Mouse (Mus musculus) megakaryocyte progenitor cell, adult 5-6 weeks (primary cell): ENCODE measurements around the gene Olfr1360. TPM values are rescaled to one million over a fixed set of nuclear protein-coding genes. Genes with fewer than 3 reads are reported as not detected.
"Not testable (repeated sequence)": the region's sequence is repeated elsewhere in the genome, so short reads cannot be mapped to it uniquely, and the experiment has no call there.

Experiments used
- ATAC-seq: replicated peaks from 2 replicates; pipeline ENCODE4 v1.8.0; 2016; ENCODE audit warnings: mild to moderate bottlenecking, moderate TSS enrichment, inconsistent platforms; ENCODE audit not compliant: poor library complexity
- total RNA-seq, 2 experiments: library from RNA; stranded (forward) in 1 of 2; stranded (reverse) in 1 of 2; fragments of 157-497, 149-512 nt in 1 of 2; fragments of 200-1000 nt in 1 of 2; gene quantifications; 2 replicates each; pipeline versions ENCODE4 v1.2.3 to v1.2.4; 2015 to 2017

Olfr1360 gene
- total RNA-seq (2015): not detected in 2 replicates
- total RNA-seq (2017): not detected in 2 replicates

DNA sequence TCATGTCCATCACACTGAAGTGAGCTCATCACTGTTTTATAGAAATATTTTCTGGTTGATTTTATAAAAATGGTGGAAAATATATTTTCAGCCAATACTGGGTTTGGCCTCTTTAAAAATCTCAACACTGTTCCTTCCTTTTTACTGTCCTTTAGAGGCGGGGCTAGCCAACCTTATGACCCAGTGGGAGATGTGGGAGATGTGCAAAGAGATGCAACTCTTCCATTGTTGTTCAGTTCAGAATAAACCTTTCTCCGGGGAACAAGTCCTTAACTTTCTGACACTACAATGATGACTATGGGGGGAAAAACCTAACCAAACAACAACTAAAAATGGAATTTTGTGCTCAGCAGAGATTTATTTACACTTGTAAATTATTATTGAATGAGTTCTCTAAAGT lies at the start of gene Olfr1360:
Gene Olfr1360 (minus strand): TSS at position 101 of the 400 bp plus-strand sequence.
- ATAC-seq: no peak

DNA sequence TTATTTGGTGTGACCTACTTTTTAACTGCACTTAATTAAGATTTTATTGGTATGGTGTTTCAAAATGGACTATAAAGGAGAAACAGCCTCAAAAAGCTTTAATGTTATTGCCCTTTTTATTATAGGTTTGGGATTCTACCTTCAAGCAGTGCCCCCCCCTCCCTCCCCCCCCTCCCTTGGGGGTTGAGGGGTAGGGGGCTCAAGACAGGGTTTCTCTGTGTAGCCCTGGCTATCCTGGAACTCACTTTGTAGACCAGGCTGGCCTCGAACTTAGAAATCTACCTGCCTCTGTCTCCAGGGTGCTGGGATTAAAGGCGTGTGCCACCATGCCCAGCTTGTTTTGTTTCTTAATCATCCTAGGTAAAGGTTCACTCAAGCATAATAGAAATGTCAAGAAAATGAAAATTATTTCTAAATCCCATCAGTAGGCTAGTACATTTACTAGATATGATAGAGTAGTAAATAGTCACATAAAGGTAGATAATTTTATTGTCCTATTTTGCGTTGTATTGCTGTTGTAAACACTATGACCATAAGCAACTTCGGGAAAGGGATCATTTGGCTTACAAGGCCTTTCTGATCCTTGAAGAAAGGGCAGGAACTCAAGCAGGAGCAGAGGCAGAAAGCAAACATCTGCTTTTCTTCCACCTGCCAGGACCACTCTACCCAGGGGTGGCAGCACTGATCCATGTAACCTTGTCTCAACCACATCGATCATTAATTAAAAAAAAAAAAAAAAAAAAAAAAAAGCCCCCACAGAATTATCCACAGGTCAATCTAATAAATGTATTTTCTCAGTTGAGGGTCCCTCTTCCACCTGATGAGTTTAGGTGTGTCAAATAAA lies 46.0 kb upstream of the Olfr1360 start:
- no peak for ATAC-seq

DNA sequence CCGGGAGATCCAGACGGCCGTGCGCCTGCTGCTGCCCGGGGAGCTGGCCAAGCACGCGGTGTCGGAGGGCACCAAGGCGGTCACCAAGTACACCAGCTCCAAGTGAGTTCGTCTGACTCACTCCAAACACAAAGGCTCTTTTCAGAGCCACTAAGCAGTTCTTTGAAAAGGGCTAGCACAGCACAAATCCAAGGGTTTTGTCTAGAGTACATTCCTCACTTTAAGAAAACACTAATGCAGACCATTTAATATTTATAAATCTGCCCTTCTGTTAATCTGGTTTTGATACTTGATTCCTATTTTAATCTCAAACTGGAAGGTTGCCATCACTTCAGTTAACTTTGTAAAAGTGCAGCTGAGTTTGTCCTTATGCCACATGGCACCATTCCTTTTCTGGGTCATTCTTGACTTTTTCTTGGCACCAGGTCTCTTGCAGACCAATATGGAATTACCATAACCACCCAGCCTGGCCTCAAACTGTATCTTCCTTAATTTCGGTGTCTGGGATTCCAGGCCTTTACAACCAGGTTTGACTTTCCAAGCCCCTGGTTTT lies 45.2 kb upstream of the Olfr1360 start:
- peak; percentile 26; the same call in 1 of the 2 replicates for ATAC-seq

DNA sequence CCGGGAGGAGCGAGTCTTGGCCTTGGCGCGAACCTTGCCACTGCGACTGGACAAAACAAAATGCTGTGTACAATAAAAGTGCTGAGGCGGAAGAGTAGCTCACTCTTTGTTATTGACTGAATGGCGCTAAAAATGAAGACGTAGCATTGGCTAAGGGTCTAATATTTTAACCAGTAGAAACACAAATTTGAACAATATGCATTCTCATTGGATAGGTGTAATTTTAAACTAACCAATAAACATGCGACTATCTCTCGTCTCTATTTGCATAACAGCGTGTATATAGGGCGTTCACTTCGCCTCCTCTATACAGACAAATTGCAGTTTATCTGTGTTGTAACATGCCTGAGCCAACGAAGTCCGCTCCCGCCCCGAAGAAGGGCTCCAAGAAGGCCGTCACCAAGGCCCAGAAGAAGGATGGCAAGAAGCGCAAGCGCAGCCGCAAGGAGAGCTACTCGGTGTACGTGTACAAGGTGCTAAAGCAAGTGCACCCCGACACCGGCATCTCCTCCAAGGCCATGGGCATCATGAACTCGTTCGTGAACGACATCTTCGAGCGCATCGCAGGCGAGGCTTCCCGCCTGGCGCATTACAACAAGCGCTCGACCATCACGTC lies 44.7 kb upstream of the Olfr1360 start, which contains the start of gene Hist1h2bm:
Gene Hist1h2bm (plus strand): TSS at position 288 of the 616 bp plus-strand sequence.
- ATAC-seq: peak; percentile 87

DNA sequence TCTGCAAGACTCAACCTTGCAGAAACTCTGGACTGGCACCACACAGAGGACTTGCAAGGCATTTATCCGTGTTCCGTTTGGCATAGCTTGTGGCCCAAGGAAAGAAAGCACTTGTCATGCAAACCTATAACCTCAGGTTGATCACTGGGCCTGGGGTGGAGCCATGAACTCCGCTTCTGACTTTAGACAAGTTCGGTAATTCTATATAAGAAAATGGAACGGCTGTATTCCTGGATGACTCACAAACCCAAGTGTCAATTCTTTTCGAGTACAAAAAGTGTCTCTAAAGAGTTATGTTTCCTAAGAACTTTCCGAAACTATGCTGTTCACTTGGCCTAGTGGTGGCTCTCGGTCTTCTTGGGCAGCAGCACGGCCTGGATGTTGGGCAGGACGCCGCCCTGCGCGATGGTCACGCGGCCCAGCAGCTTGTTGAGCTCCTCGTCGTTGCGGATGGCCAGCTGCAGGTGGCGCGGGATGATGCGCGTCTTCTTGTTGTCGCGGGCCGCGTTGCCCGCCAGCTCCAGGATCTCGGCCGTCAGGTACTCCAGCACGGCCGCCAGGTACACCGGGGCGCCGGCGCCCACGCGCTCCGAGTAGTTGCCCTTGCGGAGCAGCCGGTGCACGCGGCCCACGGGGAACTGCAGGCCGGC lies 44.0 kb upstream of the Olfr1360 start:
- ATAC-seq: not testable (repeated sequence)

DNA sequence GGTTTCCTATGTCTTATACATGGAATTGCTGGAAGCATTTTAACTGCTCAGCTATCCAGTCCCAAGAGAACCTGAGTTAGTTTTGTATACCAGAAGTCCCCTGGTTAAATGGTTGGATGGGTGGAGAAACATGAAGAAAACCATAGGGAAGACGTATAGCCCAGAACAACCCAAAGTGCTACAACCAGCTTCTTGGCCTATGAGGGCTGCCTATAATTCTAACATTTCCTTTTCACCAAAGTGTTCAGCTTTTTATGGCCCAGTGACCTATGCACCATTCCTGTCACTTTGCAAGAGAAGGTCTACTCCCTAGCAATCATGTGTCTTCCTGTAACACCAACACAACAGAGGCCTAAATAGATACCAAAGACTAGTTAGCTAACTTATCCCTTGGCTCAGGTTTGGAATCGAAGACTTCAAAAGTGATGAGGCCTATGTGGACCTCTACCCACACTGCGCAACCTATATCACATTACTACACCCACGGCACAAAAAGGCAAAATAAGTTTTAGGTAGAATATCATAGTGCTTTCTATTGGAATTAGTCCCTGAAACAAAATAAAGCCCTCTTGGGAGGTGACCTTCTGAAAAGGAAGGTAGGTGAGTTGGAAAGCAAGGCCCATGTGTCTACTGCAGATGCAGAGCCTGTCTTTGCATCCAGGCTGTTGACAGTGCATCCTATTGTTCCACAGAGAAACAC lies 41.3 kb upstream of the Olfr1360 start:
- ATAC-seq: no peak

DNA sequence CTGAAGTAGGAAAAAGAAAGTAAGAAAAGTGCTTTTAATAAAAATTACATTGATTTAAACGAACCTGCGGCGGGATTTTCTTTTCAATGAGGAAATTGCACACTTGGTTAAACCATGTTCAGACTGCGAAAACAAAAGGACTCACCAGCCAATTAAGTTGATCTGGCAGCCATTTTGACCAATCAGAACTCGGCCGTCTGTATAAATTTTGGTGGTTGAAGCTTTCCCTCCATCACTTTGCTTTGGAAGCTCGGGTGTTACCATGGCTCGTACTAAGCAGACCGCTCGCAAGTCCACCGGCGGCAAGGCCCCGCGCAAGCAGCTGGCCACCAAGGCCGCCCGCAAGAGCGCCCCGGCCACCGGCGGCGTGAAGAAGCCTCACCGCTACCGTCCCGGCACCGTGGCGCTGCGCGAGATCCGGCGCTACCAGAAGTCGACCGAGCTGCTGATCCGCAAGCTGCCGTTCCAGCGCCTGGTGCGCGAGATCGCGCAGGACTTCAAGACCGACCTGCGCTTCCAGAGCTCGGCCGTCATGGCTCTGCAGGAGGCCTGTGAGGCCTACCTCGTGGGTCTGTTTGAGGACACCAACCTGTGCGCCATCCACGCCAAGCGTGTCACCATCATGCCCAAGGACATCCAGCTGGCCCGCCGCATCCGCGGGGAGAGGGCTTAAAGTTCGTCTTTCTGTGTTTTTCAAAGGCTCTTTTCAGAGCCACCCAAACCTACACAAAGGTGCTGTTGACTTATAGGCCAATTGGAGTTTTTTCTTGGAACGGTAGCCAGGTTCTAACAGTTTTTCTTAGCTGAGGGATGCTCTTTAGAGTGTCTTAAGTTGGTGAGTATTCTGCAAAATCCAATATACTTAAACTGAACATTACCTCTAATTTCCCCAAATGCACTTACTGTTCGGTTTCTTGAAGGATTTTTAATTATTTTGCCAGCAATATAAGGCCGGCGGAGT lies 40.5 kb upstream of the Olfr1360 start, which contains the start of gene Hist1h3h:
Gene Hist1h3h (plus strand): TSS at position 263 of the 961 bp plus-strand sequence.
- peak; percentile 32 for ATAC-seq

DNA sequence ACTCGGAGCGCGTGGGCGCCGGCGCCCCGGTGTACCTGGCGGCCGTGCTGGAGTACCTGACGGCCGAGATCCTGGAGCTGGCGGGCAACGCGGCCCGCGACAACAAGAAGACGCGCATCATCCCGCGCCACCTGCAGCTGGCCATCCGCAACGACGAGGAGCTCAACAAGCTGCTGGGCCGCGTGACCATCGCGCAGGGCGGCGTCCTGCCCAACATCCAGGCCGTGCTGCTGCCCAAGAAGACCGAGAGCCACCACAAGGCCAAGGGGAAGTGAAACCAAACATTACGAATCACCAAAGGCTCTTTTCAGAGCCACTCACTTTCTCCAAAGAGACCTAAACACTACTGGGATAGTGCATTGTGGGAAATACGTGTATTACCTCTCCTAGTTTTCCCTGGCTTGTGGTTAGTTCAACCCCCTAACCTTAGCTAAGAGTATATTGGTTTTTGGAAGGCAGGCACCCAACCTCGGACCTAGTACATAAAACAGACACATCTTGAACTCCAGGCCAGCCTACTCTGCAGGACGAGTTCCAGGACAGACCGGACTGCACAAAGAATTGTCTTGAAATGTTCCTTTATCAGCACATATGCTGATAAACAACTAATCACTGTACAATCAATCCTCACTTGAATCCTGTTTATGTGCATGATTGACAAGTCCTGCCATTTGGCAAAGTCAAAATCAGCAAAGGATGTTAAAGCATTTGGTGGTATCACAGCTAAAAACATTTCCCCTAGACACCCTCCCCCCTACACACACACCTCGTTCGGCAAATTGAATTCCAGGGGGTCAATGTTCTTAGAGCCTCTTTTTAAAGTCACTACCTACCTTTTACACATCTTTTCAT lies 39.6 kb upstream of the Olfr1360 start:
- ATAC-seq: peak; percentile 28

DNA sequence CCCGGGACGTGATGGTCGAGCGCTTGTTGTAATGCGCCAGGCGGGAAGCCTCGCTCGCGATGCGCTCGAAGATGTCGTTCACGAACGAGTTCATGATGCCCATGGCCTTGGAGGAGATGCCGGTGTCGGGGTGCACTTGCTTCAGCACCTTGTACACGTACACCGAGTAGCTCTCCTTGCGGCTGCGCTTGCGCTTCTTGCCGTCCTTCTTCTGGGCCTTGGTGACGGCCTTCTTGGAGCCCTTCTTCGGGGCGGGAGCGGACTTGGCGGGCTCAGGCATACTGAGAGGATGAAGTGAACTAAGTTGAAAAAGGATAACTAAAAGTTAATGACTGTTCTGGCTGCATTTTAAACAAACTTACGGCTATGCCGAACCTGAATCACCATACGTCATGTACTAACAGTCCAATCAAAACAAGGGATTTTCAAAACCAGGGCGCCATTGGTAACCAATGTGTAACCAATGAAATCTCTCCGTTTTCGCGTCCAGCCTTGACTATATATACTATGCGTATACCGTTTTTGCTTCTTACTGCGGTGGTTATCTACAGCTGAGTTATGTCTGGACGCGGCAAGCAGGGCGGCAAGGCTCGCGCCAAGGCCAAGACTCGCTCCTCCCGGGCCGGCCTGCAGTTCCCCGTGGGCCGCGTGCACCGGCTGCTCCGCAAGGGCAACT lies 38.8 kb upstream of the Olfr1360 start, which contains the start of the genes Hist1h2bl and Hist1h2ai:
Gene Hist1h2bl (minus strand): TSS at position 280 of the 676 bp plus-strand sequence.
Gene Hist1h2ai (plus strand): TSS at position 559 of the 676 bp plus-strand sequence.
- ATAC-seq: peak; percentile 75

DNA sequence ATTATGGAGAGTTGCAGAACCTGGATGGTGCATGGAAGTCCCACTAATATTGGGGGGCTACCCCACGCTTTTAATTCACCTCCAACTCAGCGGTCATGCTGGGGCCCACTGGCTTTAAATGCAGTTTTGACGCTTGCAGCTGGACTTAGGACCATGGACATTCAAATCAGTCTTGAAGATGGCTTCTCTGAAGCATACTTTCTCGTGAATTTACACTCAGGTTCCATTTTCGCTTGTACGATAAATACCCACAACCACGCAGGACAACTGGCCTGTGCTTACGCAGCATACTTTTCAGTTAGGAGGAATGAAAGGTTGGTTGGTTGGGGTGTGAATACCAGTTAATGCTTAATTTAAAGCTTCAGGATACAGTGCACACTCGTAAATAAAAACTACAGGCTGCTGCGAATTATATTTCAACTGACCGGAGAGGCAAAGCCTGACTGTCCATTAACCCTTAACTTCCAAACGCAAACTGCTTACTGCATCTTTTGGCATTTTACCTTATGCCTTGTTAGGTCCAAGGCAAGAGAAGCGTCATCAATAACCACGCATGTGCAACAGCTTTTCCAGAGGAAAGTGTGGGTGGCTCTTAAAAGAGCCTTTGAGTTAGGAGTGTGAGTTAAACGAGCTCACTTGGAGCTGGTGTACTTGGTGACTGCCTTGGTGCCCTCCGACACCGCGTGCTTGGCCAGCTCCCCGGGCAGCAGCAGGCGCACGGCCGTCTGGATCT lies 38.1 kb upstream of the Olfr1360 start:
- 0 out of 2 replicates have a peak, but pooled peaks have one; percentile 8 for ATAC-seq

DNA sequence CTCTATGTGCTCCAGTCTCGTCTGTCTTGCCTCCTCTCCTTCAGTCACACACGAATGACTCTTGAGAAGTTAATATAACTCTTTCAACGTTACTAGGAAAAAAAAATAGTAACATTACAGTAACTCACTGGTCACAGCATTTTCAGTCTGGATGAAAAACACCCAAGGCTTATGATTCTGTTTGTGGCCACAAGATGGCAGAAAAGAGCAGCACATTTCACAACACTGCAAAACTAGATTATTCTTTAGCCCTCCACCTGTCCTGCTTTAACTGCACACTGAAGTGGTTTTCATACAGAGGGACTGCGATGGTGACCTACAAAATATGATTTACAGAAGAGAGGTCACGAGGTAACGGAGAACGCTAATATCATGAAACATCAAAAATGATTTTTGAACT lies 37.5 kb upstream of the Olfr1360 start:
- peak; percentile 22 for ATAC-seq

DNA sequence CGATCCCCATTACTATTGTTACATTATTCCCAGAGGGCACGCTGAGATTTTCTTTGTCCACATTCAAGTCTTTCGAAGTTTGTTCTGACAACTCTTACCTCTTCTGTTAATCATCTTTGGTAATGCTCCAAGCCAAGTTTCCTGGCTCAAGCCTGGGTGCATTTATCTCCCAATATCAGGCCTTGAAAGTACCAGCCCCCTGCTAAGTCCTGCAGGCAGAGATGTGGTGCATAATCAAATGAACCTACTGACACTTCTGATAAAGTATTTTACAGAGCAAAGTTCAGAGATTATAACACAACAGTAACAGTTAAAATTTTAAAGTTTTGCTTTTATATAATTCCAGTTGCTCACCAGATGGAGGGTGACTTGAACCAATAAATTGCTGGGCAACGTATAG lies 34.5 kb upstream of the Olfr1360 start:
- ATAC-seq: peak; percentile 8; the same call in 1 of the 2 replicates

DNA sequence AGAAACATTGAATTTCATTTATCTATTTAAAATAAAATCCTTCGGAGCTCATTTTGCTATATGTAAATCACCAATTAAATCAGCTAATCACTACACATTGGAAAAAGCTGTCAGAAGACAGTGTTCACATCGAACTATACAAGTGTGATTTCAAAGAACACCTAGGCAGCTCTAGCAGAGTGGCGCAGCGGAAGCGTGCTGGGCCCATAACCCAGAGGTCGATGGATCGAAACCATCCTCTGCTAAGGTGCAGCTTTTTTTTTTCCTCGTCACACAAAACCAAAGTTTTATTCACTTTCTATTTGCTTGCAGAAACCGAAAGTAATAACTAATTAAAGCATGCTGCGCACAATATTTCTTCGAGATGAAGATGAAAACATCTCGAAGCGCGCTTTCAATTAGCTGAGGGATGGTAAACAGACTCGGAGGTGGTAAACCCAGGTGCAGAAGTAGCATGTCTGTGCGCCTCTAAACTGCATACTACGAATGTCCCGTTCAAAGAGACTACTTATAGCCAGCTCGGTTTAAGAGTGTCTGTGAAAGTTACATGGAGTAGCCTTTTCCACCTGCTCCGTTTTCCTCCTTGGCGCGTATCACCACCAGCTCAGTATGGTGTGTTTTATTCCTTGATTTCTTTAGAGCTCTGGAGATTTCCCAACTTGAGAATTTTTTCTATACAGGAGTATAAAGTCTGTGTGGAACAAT lies 33.8 kb upstream of the Olfr1360 start:
- ATAC-seq: peak; percentile 40

DNA sequence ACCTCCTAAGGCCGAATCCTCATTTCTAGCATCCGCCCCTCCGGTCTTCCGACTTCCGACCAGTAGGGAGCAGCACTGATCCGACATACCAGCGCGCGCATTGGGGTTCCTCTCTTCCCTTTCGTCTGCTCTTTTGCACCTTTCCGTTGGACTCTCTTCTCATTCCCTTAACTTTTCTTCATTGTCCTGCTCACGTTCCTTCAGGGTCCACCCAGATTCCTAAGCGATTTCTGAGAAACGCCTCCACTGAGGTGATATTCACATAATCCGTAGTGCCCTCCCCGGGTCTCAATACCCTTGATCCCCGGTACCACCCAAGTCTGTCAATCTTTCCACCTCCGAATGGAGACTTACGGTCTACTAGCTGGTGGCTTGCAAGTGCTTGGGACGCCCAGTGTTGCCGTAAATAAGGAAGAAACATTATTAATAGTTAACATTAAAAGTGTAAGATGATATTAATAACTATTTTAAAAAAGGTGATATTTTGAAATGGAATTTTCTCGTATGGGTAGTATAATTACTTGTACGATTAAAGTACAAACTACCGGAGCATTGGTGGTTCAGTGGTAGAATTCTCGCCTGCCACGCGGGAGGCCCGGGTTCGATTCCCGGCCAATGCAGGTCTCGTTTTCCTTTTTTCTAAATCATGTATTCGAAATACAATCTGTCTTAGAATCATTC lies 33.0 kb upstream of the Olfr1360 start:
- peak; percentile 85 for ATAC-seq

DNA sequence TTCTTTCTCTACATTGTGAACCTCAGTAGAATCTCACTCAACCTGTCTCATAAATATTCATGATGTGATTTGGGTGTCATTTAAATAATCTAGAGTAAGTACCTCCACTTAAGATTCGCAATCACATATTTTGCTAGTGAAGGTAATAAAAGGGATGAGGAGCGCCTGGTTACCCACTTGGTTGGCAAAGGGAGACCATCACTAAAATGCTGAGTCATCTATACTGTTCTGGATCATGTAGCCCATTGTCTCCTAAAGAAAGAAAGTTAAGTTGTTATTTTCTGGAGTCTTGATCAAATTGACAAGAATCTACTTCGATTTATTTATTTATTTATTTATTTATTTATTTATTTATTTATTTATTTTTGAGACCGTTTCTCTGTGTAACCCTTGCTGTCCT lies 29.5 kb upstream of the Olfr1360 start:
- no peak for ATAC-seq

DNA sequence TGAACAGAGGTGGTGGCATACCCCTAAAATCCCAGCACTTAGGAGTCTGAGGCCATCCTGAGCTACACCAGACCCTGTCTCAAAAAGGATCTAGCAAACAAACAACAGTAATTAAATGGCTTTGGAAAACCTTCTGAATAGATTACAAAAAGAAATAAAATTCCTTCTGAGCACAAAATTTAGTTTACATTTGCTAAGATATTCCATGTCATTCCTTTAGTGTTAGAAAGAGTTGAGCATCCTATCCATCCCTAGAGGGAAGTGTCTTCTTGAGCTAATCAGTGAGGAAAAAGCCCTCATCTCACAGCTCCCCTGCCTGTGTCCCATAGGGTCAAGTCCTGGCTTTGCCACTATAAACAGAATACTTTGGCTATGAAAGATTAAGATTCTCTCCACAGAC lies 20.6 kb upstream of the Olfr1360 start, which contains the start of gene Olfr1359:
Gene Olfr1359 (plus strand): TSS at position 301 of the 400 bp plus-strand sequence.
- ATAC-seq: no peak
